Mouse (Mus musculus) brain, embryonic 18.5 days (tissue): ENCODE results near the gene Pnpla6.

Experiments
- DNase-seq: peaks from one replicate; pipeline ENCODE4 v3.0.0-alpha.2; 2012; ENCODE audit warnings: low read depth, low spot score

The Pnpla6 gene

GRCm38 (mm10) chr8:3515260-3515671 lies at the start of gene Pnpla6:
Gene Pnpla6, plus strand, starts transcription at chr8:3515384.
- peak; percentile 68 for DNase-seq

- DNase-seq, result peak; percentile 77
Measured at GRCm38 (mm10) chr8:3467006-3467885, 47.9 kb upstream of the Pnpla6 start, which contains the start of gene Pex11g. Gene Pex11g, minus strand, starts transcription at chr8:3467680.

GRCm38 (mm10) chr8:3467886-3468545 lies 47.2 kb upstream of the Pnpla6 start:
- DNase-seq, result no peak

- no peak for DNase-seq
Measured at GRCm38 (mm10) chr8:3468838-3469237, 46.3 kb upstream of the Pnpla6 start.

GRCm38 (mm10) chr8:3470562-3470961 lies 44.6 kb upstream of the Pnpla6 start, which contains the start of gene Tex45:
Gene Tex45, plus strand, starts transcription at chr8:3470862.
- no peak for DNase-seq

GRCm38 (mm10) chr8:3475715-3476429 lies 39.3 kb upstream of the Pnpla6 start:
- DNase-seq, result no peak

GRCm38 (mm10) chr8:3480221-3480785 lies 34.9 kb upstream of the Pnpla6 start:
- no peak for DNase-seq

- DNase-seq, result no peak
Measured at GRCm38 (mm10) chr8:3481605-3482004, 33.6 kb upstream of the Pnpla6 start.

- DNase-seq, result no peak
Measured at GRCm38 (mm10) chr8:3482240-3482740, 32.9 kb upstream of the Pnpla6 start.

- no peak for DNase-seq
Measured at GRCm38 (mm10) chr8:3483546-3483945, 31.6 kb upstream of the Pnpla6 start.

GRCm38 (mm10) chr8:3485192-3485591 lies 30.0 kb upstream of the Pnpla6 start:
- DNase-seq, result no peak

GRCm38 (mm10) chr8:3492901-3493844 lies 22.0 kb upstream of the Pnpla6 start, which contains the start of gene Zfp358:
Gene Zfp358, plus strand, starts transcription at chr8:3493138.
- peak; percentile 54 for DNase-seq

- no peak for DNase-seq
Measured at GRCm38 (mm10) chr8:3493845-3494208, 21.4 kb upstream of the Pnpla6 start.

GRCm38 (mm10) chr8:3495578-3496427 lies 19.4 kb upstream of the Pnpla6 start:
- DNase-seq, result no peak

GRCm38 (mm10) chr8:3496428-3496748 lies 18.8 kb upstream of the Pnpla6 start:
- no peak for DNase-seq

GRCm38 (mm10) chr8:3498583-3498982 lies 16.6 kb upstream of the Pnpla6 start:
- no peak for DNase-seq

- DNase-seq, result no peak
Measured at GRCm38 (mm10) chr8:3499751-3500150, 15.4 kb upstream of the Pnpla6 start.

GRCm38 (mm10) chr8:3500235-3501090 lies 14.7 kb upstream of the Pnpla6 start, which contains the start of gene Mcoln1:
Gene Mcoln1, plus strand, starts transcription at chr8:3500457.
- DNase-seq, result peak; percentile 95

- no peak for DNase-seq
Measured at GRCm38 (mm10) chr8:3502217-3502616, 13.0 kb upstream of the Pnpla6 start.
